Mouse (Mus musculus) neural tube, embryonic 10.5 days (tissue): ENCODE measurements around the gene Dedd2.

Experiments
- DNase-seq: peaks from one replicate; pipeline ENCODE4 v3.0.0-alpha.2; 2017; ENCODE audit warnings: low spot score; ENCODE audit errors: extremely low spot score

The Dedd2 gene

DNA sequence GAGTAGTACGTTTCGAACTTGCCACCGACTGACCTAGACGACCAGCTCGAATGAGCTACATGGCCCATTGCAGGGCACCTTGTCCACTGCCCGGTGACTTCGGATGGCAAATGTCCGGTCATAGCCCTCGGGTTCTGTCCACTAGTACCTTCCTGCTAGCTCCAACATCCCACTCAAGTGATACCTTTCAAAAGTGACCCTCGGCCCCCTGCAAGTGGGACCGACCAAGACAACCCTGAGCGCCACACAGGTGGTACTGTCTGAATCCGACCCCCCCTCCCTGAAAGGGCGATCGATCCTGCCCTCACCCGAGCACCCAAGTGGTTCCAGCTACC lies 1.0 kb downstream of the Dedd2 start:
- DNase-seq: no peak

DNA sequence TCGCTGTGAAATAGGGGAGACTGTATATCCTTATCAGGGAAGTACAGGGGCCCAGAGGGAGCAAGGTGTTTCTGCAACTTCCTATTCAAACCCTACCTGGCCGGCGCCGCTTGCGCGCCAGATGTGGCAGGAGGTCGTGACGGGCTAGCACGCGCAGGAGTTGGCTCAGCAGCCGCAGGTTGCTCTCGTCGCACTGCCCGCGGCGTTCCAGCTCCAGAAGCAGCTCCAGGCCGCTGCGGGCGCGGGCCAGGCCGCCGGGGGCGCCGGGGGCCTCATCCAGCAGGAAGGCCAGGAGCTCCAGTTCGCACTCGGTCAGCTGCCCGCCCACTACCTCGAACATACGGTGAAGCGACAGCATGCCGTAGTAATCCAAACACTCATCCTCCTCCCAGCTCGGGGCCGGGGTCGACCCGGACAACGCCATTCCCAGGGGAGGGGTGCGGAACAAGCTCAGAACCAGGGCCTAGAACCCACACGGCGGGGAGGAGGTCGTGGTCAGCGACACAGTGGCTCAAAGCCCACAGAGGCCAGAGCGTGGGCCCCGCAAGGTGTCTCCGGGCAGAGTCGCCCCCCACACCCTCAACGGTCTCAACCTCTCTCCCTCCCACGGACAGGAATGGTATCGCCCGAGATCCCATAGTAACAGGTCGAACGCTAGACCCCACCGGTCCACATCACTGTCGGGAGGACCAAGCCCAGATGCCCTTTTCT lies 1.6 kb downstream of the Dedd2 start:
- peak; percentile 88 for DNase-seq

DNA sequence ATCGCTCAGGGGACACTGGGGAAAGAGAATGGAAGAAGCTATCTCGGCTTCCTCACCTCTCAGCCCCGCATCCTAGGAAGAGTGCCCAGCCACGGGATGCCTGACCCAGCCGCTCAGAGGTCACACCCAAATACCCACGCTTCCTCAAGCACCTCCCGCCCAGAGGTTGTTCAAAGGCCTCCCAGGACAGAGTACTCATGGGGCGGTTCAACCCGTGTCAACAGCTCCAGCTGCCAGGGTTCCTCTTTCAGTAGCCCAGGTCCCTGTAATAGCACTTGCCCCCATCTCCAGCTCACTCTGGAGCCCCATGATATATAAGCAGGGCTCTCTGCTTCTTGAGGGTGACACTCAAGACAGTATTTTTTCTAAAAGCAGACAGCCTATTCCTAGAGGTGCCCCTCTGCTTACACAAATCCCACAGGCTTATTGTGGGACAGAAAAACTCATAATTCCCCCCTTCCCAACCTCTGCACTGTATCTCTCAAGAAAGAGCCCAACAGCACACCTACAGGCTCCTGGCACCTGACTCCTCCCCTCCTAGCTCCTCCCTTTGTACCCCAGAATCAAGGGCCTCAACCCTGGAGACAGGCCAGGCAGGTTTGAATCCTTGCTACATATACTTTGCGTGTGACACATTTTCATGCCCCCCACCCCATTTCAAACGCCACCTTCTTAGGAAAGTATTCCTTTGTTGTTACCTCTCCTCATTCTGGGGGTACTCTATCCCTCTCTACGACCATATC lies 2.6 kb downstream of the Dedd2 start:
- no peak for DNase-seq

DNA sequence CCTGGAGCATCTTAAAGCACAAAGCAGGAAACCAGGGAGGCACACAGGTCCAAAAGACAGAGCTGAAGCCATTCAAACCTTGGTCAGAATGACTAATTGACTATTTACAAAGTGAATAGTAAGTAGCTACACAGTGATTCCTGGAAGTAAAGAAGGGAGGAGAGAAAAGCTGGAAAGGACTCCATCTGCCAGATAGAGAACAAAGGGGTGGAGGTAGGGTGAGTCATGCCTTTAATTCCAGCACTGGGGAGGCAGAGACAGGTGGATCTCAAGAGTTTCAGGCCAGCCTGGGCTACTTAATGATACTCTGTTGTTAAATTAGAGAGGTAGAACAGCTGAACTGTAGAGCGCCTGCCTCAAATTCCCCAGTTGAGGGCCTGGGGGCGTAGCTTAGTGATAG lies 6.2 kb downstream of the Dedd2 start:
- no peak for DNase-seq

DNA sequence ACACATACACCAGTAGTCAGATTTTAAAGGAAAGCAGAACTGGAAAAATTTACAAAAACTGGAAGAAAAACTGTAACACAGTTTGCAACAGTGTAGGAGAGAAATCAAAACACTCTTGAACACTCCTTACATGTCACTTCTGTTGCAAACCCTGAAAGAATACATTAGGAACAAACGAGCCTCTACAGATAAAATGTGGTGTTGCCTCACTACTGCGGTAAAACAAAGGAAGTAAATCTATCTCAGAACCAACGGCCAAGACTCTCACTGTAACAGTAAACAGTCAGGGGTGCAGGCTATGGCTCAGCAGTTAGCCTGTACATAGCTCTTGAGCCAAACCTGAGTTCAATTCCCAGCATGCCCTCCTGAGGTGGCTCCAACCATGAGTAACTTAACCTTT lies 7.3 kb downstream of the Dedd2 start:
- no peak for DNase-seq

DNA sequence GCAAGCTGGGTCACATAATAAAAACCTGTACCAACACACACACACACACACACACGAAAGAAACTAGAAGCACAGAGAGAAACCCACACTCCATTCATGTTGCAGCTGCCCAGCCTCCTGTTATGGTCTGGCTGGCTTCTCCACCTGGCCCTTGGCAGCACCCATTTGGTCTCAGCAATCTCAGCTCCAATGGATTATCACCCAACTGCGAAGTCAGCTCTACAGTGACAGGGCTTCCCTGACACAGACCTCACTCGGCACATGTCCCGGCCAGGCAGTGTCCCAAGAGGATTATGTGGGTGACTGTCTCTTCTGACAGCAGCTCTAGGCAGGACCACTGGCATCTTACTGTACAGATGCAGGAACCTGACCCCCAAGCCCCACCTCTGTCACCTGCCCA lies 9.9 kb downstream of the Dedd2 start:
- no peak for DNase-seq

DNA sequence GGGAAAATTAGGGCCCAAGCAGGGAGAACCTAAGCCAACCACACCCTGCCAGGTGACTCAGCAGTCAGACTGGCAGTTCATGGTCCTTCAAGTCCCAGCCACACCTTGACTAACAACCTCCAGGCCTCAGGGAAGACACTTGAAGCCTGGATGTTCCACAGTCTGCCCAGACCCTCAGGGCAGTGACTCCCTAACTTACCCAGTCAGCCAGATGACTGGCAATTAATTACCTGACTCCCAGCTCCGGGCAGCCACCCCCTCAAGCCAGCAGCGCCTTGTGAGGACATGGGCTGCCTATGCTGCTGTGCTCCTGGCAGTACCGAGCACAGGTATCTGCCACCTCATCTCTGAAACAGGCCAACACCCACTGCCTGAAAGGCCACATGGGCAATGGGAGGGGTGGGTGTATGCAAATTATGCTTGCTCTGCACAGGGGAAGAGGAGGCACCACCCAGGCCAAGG lies 11.2 kb downstream of the Dedd2 start:
- DNase-seq: no peak

DNA sequence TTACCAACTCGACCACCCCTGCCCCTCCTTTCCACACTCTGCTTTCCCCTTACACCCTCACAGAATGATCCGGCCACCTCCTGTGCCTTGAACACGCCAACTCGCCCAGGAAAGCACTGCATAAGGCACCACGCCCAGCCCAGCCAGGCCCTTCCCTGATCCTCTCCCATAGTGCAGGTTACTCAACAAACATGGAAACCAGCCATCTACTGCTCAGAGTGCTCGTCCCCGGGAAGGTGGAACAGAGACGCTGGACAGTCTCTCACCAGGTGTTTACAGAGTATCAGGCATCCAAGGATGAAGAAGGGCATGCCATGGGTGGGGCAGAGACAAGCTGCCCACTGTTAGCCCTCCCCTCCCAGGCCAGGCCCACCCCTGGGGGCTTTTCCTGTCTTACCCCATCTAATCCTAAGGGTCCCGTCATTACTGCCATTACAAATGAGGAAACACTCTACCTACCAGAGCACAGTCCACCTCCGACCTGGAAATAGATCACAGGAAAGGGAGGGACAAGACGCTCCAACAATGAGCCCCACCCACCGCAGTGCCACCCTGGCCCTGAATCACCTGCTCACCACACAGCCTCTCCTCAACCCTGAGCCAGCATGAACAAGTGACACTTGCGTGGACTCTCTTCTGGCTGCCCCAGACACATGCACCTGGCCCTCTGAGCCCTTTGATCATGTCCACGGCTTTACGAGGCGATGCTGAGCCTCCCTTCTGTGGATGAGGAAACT lies 14.2 kb downstream of the Dedd2 start:
- no peak for DNase-seq

DNA sequence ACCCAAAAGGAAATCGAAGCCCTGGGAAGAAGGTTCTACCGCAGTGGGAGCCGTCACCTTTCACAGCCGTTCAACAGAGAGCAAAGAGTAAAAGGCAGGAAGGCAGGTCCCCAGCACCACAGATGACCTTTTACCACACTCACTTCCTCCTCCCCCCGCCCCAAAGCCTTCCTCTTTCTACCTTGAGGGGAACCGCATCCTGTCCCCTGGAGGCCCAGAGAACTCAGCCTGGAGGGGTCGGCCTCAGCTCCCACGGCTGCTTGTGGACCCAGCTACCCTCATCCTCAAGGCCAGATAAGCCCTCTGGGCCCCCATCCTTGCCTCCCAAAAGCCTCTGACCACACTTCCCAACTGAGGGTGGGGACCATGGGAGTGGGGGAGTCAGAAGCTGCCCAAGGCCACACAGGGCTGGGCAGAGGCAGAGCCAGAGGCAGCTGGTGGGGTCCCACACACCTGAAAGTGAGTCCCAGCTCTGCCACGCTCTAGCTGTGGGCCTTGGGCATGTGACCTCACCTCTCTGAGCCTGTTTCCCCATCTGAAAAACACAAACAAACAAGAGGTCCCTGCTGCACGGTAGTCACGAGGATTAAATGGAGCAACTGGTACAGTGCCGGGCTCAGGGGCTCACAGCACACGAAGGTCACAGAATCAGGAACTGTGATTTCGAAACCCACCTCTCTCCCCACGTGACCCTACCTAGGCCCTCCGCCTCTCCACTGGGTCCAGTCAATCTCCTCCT lies 14.9 kb downstream of the Dedd2 start:
- no peak for DNase-seq

DNA sequence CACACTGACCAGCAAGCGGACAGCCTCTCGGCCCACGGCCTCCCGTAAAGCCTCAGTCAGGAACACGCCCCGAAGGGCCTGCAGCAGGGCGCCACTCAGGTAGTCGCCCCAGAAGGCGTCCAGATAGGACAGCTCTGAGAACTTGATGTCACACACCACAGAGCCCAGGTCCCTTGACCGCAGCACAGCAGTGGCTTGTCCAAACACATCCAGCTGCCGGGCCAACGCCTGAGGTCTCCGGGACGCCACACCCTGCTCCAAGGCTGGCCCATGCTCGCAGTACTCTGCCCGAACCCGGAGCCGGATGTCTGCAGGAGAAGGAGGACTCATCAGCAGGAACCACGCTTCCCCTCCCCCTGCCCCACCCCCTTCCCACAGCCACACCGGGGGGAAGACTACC lies 16.8 kb downstream of the Dedd2 start:
- no peak for DNase-seq

DNA sequence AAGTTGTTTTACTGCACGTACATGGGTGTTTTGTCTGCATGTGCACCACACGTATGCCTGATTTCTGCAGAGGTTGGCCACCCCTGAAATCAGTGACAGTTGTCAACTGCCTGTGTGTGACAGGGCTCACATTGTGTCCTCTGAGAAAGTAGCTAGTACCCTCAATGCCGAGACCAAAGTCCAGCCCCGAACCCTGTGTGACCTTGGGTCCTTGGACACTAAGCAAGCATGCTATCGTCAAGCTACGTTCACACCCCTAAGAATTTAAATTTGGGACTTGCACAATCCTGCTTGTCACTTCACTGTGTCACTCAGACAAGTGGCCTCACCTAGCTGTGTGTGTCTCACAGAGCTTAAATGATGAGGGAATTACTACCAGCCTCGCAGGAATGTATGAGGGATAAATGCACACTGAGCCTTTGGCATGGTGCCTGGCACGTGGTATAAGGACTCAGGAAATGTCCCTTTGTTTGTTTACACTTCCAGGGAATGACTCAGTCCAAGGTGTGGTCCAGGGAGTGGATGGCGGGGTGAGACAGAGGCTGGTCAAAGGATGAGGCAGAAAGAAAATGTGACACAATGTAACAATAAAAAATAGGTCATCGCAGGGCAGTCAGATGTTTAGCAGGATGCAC lies 22.9 kb downstream of the Dedd2 start:
- DNase-seq: no peak

DNA sequence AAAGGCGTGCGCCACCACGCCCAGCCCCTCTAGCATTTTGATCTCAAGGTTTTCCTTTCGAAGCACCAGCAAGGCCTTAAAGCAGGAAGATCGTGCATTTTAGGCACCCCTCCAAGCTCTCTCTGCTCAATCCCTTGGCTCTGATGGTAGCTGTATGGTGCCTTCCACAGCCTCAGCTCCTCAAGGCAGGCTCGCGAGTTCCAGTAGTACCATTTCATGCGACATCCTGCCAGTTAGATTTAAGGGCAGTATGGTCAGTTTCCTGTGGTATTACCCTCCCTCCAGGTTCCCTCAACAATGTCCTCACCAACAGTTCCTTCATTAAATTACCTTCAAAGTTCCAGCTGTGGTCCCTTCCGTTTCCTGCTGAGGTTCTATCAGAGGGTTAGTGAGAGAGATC lies 24.3 kb downstream of the Dedd2 start:
- DNase-seq: no peak

DNA sequence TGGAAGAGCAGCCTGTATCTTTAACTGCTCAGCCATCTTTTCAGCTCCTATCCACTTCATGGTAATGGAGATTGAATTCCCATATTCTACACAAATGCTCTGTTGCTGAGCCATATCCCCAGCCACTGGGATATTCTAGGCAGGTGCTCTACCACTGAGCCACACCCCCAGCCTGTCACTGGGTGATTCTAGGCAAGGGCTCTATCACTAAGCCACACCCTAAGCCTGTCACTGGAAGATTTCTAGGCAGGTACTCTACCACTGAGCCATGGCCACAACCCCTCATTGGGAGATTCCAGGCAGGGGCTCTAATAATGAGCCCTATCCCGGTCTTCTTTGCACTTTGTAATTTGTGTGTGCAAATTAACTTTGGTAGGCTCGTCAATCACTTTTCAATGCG lies 25.3 kb downstream of the Dedd2 start:
- DNase-seq: no peak

DNA sequence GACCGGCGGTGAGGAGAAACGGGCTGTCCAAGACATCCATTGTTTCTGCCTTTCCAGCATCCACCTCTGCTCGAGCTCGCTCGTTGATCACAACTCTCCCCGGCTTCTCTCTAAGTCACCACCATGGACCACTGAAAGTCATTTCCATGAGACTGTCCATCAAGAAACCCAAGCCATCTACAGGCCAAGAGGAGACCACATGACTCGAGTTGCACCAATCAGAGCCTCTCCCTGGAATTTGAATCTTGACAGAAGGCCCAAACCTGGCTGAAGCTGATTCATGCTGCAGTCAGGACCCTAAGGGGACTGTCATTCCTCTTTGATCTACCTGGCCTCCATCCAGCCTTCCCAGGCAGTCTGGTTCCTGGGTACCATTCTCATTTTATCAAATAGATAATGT lies 28.3 kb downstream of the Dedd2 start:
- DNase-seq: no peak

DNA sequence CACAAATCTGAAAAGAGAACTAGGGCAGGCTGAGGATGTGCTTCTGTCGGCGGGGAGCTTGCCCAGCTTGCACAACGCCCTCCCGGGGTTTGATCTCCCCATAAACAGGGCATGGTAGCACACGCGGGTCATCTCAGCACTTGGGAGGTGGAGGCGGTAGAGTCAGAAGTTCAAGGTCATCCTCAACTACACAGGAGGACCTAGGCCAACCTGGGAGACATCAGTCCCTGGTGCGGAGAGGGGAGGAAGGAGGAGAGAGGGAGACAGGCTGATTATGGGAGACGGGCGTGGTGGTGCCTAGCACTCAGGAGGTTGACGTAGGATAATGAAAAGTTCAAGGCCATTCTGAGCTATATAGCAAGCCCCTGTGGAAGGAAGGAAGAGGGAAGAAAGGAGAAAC lies 29.6 kb downstream of the Dedd2 start:
- no peak for DNase-seq

DNA sequence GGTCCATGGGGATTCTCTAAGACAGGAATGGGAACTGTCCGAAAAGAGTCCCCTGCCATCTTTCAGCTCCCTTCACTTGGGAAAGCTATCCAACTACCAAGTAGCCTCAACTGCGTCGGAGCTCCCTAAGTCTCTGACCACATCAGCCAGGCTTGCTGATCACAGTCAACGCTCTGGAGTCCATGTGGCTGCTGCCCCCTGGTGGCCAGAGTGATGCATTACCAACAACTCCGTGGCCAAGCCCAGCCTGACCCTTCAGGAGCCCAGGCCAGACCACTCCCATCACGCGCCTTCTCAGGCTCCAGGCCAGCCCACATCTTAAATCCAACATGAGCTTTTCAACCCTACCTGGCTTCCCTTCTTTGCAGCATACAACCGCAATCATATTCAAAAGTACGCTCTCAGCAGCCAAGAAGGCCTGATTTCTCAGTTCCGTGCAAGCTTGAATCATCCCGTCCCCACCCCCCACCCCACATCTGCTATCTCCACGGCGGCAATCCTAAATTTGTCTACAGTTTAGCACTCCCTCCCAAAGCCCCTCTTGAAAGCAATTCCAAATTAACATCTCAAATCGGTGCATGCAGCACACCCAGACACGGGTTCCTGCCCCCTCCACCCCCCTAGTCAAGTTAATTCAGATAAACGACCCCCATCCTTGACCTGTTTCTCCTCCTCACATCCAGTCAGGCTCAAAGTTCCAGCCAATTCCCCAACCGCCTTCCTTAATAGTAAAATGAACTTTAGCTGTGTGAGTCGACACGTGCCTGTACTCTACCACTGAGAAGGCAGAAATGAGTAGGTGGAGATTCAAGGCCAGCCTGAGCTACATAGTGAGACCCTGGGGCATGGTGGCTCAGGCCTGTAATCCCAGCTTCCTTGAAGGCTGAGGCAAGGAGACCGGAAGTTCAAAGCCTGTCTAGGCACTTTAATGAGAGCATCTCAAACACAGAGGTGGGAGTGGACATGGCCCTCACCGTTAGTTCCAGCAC lies 32.5 kb downstream of the Dedd2 start:
- peak; percentile 95 for DNase-seq

DNA sequence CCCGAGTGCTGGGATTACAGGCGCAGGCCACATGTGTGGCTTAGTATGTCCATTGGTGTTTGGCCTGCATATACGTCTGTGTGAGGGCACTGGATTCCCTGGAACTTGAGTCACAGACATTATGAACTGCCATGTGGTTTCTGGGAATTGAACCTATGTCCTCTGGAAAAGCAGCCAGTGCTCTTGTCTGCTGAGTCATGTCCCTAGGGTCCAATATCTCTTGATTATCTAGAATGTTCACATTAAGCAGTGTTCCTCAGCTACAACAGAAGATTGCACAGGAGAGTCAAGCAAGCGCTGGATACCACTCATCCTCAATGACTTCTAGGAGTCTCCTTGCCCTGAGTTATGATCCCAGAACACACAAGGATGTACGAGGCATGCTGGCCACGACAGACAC lies 36.3 kb downstream of the Dedd2 start:
- no peak for DNase-seq

DNA sequence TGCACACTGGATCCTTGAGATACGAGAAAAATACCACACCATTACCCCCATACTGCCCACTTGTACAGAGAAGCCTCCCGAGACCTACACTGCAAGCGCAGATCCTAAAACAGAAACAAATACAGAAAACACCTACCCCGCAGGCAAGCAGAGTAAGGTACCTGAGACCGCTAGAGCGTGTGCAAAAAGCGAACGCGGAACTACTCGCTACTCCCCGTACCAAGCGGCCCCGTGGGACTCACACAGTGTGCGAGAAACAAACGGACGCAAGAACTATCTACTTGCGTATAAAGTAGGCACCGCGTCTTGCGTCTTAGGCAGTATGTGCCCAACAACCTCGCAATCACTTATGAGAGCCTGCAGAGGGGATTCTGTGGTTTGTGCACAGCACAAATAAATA lies 38.6 kb downstream of the Dedd2 start:
- DNase-seq: peak; percentile 44

DNA sequence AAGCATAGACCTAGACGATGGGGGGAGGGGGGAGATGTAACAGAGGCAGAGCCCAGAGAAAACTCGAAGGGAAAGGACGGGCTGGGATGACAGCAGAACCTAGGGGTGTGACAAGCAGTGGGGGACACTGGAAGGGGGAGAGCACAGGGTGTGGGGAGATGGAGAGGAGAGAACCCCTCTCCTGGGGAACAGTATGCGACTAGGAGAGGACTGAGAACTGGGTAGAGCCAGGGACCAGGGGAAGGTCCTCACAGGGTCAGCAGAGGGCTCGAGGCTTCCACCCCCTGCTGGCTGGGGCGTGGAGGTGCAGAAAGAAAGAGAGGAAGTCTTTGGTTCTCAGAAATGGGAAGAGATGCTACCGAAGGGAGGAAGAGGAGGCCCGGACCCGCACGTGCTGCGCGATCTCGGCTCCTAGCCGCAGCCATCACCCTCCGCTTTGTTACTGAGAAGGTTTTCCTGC lies 39.1 kb downstream of the Dedd2 start:
- peak; percentile 63 for DNase-seq

DNA sequence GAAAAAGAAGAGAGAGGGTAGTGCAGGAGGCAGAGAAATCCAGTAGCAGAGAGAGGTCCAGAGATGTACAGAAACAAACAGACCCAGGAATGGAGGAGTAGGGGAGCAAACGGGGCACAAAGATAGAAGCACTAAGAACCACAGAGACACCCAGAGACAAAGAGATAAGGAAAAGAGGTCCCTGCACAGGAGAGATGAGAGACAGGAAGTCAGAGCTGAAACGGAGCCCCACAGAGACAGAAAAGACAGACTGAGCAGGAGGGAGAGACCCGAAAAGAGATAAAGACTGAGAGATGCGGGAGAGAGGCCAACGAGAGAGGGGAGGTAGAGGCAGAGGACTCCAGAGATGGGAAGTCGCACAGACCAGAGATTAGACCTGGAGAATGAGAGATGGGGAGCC lies 39.9 kb downstream of the Dedd2 start:
- no peak for DNase-seq
